Mouse (Mus musculus) adipose tissue, adult 10 weeks (tissue): Measurements from ENCODE around the gene Zswim7. TPM values are rescaled to one million over a fixed set of nuclear protein-coding genes. Genes with fewer than 3 reads are reported as not detected.

Experiments used
- polyA plus RNA-seq: library from polyadenylated mRNA; stranded (reverse); fragments of 350-450 nt; fragmentation: Illumina TruSeq; extraction: RNeasy Lipid Tissue Mini Kit (QIAGEN cat#74804); gene quantifications from one replicate; pipeline ENCODE4 v1.2.3, GENCODE M21; 2014; ENCODE audit warnings: low read depth, low replicate concordance

Zswim7 gene
- 11.2 TPM for polyA plus RNA-seq

GRCm38 (mm10) chr11:62280675-62281600 lies at the start of gene Zswim7, which contains the start of gene Ttc19:
TSS of gene Zswim7 (minus strand) at chr11:62281375.
TSS of gene Ttc19 (plus strand) at chr11:62281473.

GRCm38 (mm10) chr11:62248401-62249244 lies 32.6 kb downstream of the Zswim7 start, which contains the start of gene Adora2b:
TSS of gene Adora2b (plus strand) at chr11:62248984.

Other genes with a start within 250 kb of the Zswim7 start
- gene Adora2b, start 32.4 kb downstream of the Zswim7 start, polyA plus RNA-seq: 1.4 TPM
- 10.0 TPM for gene Ttc19, start 98 bp upstream of the Zswim7 start, polyA plus RNA-seq
- gene Pigl, start 177.1 kb upstream of the Zswim7 start, polyA plus RNA-seq: 11.2 TPM
- gene Ncor1, start 177.2 kb upstream of the Zswim7 start, polyA plus RNA-seq: 102 TPM